Mouse (Mus musculus) intestine, embryonic 15.5 days (tissue): Measurements from ENCODE around the gene Chst8. TPM values are rescaled to one million over a fixed set of nuclear protein-coding genes. Genes with fewer than 3 reads are reported as not detected.
A peak's percentile ranks its signal among the peaks of the same experiment; 100 is the strongest.

Experiments
- ATAC-seq: fragments of 200-750 bp; cut with Nextera tagmentation; 2 replicates; pipeline ENCODE4 v1.8.0; 2017; ENCODE audit warnings: moderate TSS enrichment, moderate library complexity
- H3K27ac ChIP-seq: fragments of 300-500 bp; sonication (generic); 2 replicates; pipeline ENCODE4 v1.5.1; 2015; ENCODE audit warnings: mild to moderate bottlenecking, inconsistent platforms
- H3K27me3 ChIP-seq: fragments of 300-500 bp; sonication (generic); replicated peaks from 2 replicates; pipeline ENCODE4 v1.6.1; 2015; ENCODE audit warnings: inconsistent platforms
- H3K36me3 ChIP-seq: fragments of 300-500 bp; sonication (generic); 2 replicates; pipeline ENCODE4 v1.6.1; 2015; ENCODE audit warnings: inconsistent platforms
- H3K4me1 ChIP-seq: fragments of 300-500 bp; sonication (generic); replicated peaks from 2 replicates; pipeline ENCODE4 v1.6.1; 2015; ENCODE audit warnings: inconsistent platforms
- H3K4me2 ChIP-seq: fragments of 300-500 bp; sonication (generic); replicated peaks from 2 replicates; pipeline ENCODE4 v1.6.1; 2015; ENCODE audit warnings: mild to moderate bottlenecking, inconsistent platforms
- H3K4me3 ChIP-seq: fragments of 300-500 bp; sonication (generic); replicated peaks from 2 replicates; pipeline ENCODE4 v1.5.1; 2015; ENCODE audit warnings: inconsistent platforms
- H3K9ac ChIP-seq: fragments of 300-500 bp; sonication (generic); 2 replicates; pipeline ENCODE4 v1.6.1; 2015; ENCODE audit warnings: inconsistent platforms
- H3K9me3 ChIP-seq: fragments of 300-500 bp; sonication (generic); 2 replicates; pipeline ENCODE4 v1.6.1; 2016; ENCODE audit warnings: inconsistent platforms
- WGBS: fragments of 180-500 bp; shearing (Covaris S2); methylation state at CpG from one replicate; pipeline ENCODE4 v1.1.7; 2015; 5-methylcytosine and 5-hydroxymethylcytosine counted together
- polyA plus RNA-seq: library from polyadenylated mRNA; unstranded; fragments of >200 nt; fragmentation: Nextera tagmentation; extraction: Ambion mirVana; gene quantifications from 2 replicates; pipeline ENCODE4 v1.2.1, GENCODE M21; 2015

Gene Chst8
- polyA plus RNA-seq, 1 experiment from 2014 or later: 3.2 TPM

- WGBS: 88% methylated on average over 18 of the region's 18 CpGs
- H3K9ac ChIP-seq: no peak overlapping the region
- H3K4me3 ChIP-seq: no peak overlapping the region
- H3K36me3 ChIP-seq: no peaks in the 10 kb centered on the region
- no peaks in the 10 kb centered on the region for H3K9me3 ChIP-seq
- no peak overlapping the region for H3K4me2 ChIP-seq
- no peaks in the 10 kb centered on the region for H3K4me1 ChIP-seq
- no peak overlapping the region for H3K27ac ChIP-seq
- H3K27me3 ChIP-seq: no peaks in the 10 kb centered on the region
- no peak for ATAC-seq
Measured at GRCm38 (mm10) chr7:34819796-34820195, 7.3 kb upstream of the Chst8 start.

GRCm38 (mm10) chr7:34818660-34819059, 6.1 kb upstream of the Chst8 start:
- 0 out of 2 replicates have a peak, but pooled peaks cover 3% of the 10 kb centered on the region for H3K27me3 ChIP-seq
- no peak overlapping the region for H3K9ac ChIP-seq
- ATAC-seq: no peak
- H3K4me1 ChIP-seq: no peaks in the 10 kb centered on the region
- H3K36me3 ChIP-seq: no peaks in the 10 kb centered on the region
- 87% methylated on average over 5 of the region's 5 CpGs for WGBS
- no peak overlapping the region for H3K4me3 ChIP-seq
- no peak overlapping the region for H3K4me2 ChIP-seq
- no peak overlapping the region for H3K27ac ChIP-seq
- H3K9me3 ChIP-seq: no peaks in the 10 kb centered on the region

GRCm38 (mm10) chr7:34816981-34817380, 4.5 kb upstream of the Chst8 start:
- H3K4me3 ChIP-seq: no peak overlapping the region
- ATAC-seq: no peak
- peaks cover 17% of the 10 kb centered on the region for H3K27me3 ChIP-seq
- H3K36me3 ChIP-seq: no peaks in the 10 kb centered on the region
- no peak overlapping the region for H3K4me2 ChIP-seq
- H3K9ac ChIP-seq: no peak overlapping the region
- H3K4me1 ChIP-seq: peaks cover 4% of the 10 kb centered on the region
- WGBS: 68% methylated on average over 7 of the region's 7 CpGs
- H3K27ac ChIP-seq: no peak overlapping the region
- no peaks in the 10 kb centered on the region for H3K9me3 ChIP-seq

- Histone ChIP-seq H3K36me3 (no peaks in the 10 kb centered on the region), H3K9me3 (no peaks in the 10 kb centered on the region), H3K4me1 (peaks cover 14% of the 10 kb centered on the region), H3K4me3 (no peak overlapping the region), H3K27me3 (peaks cover 38% of the 10 kb centered on the region), H3K27ac (no peak overlapping the region), H3K4me2 (no peak overlapping the region), H3K9ac (no peak overlapping the region)
- ATAC-seq: no peak
- WGBS: 77% methylated on average over 3 of the region's 3 CpGs
Measured at GRCm38 (mm10) chr7:34814801-34815200, 2.3 kb upstream of the Chst8 start.

- ATAC-seq: peak; percentile 52
- Histone ChIP-seq H3K36me3 (no peaks in the 10 kb centered on the region), H3K9me3 (no peaks in the 10 kb centered on the region), H3K27ac (no peak overlapping the region), H3K4me2 (peak overlapping the region; percentile 95), H3K4me1 (peaks cover 14% of the 10 kb centered on the region), H3K27me3 (peaks cover 44% of the 10 kb centered on the region), H3K9ac (peak overlapping the region; percentile 36), H3K4me3 (peak overlapping the region; percentile 52)
- under 1% methylated on average over 66 of the region's 66 CpGs for WGBS
Measured at GRCm38 (mm10) chr7:34811531-34812526, 682 bp downstream of the Chst8 start.

GRCm38 (mm10) chr7:34811060-34811459, 1.5 kb downstream of the Chst8 start:
- Histone ChIP-seq H3K27me3 (peaks cover 44% of the 10 kb centered on the region), H3K9me3 (no peaks in the 10 kb centered on the region), H3K4me1 (peaks cover 14% of the 10 kb centered on the region), H3K4me3 (peak overlapping the region; percentile 52), H3K36me3 (no peaks in the 10 kb centered on the region), H3K9ac (no peak overlapping the region), H3K4me2 (peak overlapping the region; percentile 95), H3K27ac (no peak overlapping the region)
- WGBS: 8% methylated on average over 10 of the region's 10 CpGs
- no peak for ATAC-seq

- peaks cover 20% of the 10 kb centered on the region for H3K27me3 ChIP-seq
- ATAC-seq: peak; percentile 65
- no peak overlapping the region for H3K4me2 ChIP-seq
- no peak overlapping the region for H3K27ac ChIP-seq
- no peak overlapping the region for H3K4me3 ChIP-seq
- no peaks in the 10 kb centered on the region for H3K9me3 ChIP-seq
- WGBS: 71% methylated on average over 6 of the region's 6 CpGs
- H3K4me1 ChIP-seq: peaks cover 3% of the 10 kb centered on the region; the same call in 1 of the 2 replicates
- H3K9ac ChIP-seq: no peak overlapping the region
- H3K36me3 ChIP-seq: no peaks in the 10 kb centered on the region
Measured at GRCm38 (mm10) chr7:34806307-34806706, 6.2 kb downstream of the Chst8 start.

GRCm38 (mm10) chr7:34805691-34806205, 6.8 kb downstream of the Chst8 start:
- no peaks in the 10 kb centered on the region for H3K4me1 ChIP-seq
- H3K9ac ChIP-seq: no peak overlapping the region
- no peak overlapping the region for H3K4me3 ChIP-seq
- H3K9me3 ChIP-seq: no peaks in the 10 kb centered on the region
- no peak overlapping the region for H3K4me2 ChIP-seq
- ATAC-seq: peak; percentile 35
- H3K36me3 ChIP-seq: no peaks in the 10 kb centered on the region
- peaks cover 14% of the 10 kb centered on the region for H3K27me3 ChIP-seq
- 81% methylated on average over 3 of the region's 3 CpGs for WGBS
- no peak overlapping the region for H3K27ac ChIP-seq

- 67% methylated on average over 2 of the region's 2 CpGs for WGBS
- Histone ChIP-seq H3K9ac (no peak overlapping the region), H3K4me2 (no peak overlapping the region), H3K9me3 (no peaks in the 10 kb centered on the region), H3K4me1 (0 out of 2 replicates have a peak, but pooled peaks cover under 1% of the 10 kb centered on the region), H3K36me3 (no peaks in the 10 kb centered on the region), H3K4me3 (no peak overlapping the region), H3K27me3 (peaks cover 7% of the 10 kb centered on the region), H3K27ac (no peak overlapping the region)
- peak; percentile 68; the same call in 1 of the 2 replicates for ATAC-seq
Measured at GRCm38 (mm10) chr7:34805042-34805441, 7.5 kb downstream of the Chst8 start.

GRCm38 (mm10) chr7:34799950-34800511, 12.5 kb downstream of the Chst8 start:
- 36% methylated on average over 13 of the region's 13 CpGs for WGBS
- no peak overlapping the region for H3K4me3 ChIP-seq
- H3K27ac ChIP-seq: no peak overlapping the region
- no peak overlapping the region for H3K9ac ChIP-seq
- H3K4me1 ChIP-seq: peaks cover 21% of the 10 kb centered on the region
- H3K36me3 ChIP-seq: no peaks in the 10 kb centered on the region
- no peaks in the 10 kb centered on the region for H3K9me3 ChIP-seq
- peak; percentile 42 for ATAC-seq
- no peak overlapping the region for H3K4me2 ChIP-seq
- H3K27me3 ChIP-seq: no peaks in the 10 kb centered on the region

GRCm38 (mm10) chr7:34799404-34799771, 13.1 kb downstream of the Chst8 start:
- ATAC-seq: peak; percentile 19; the same call in 1 of the 2 replicates
- H3K9me3 ChIP-seq: no peaks in the 10 kb centered on the region
- 29% methylated on average over 3 of the region's 3 CpGs for WGBS
- H3K36me3 ChIP-seq: no peaks in the 10 kb centered on the region
- H3K27me3 ChIP-seq: no peaks in the 10 kb centered on the region
- H3K4me1 ChIP-seq: peaks cover 21% of the 10 kb centered on the region
- no peak overlapping the region for H3K4me3 ChIP-seq
- peak overlapping the region; percentile 42; the same call in 1 of the 2 replicates for H3K4me2 ChIP-seq
- no peak overlapping the region for H3K27ac ChIP-seq
- no peak overlapping the region for H3K9ac ChIP-seq
